Mouse (Mus musculus): ENCODE data around the gene Ppp3cb.

DNA sequence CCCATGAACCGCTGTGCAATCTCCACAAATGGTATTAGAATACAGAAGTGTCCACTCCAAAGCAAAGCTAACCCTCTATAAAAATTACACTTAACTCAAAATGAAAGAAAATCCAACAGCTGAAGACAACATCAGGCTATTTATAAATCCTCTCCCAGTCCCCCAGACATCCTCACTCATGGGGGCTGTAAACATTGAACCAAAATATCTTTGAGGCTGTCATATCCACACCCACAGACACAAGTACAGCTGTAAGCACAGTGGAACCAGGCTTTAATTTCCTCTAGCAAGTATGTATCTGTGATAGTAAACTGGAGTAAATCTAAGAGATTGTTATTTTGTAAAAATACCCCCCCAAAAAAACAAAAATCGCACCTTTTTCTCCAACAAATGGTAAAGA lies 26.2 kb downstream of the Ppp3cb start:
- TF ChIP-seq POLR2A (IDR thresholded peaks at IDR 0.05; ENCODE audit: borderline replicate concordance, extremely low read depth, insufficient read depth, insufficient read length, poor library complexity, severe bottlenecking) (no peak), CTCF (IDR thresholded peaks at IDR 0.05; ENCODE audit: borderline replicate concordance, extremely low read depth, insufficient read depth, insufficient read length) (no peak)
